11 mouse cellular contexts compared by ENCODE assay signal in genomic region chr15:86051152-86051551, GRCm38 (mm10). TPM values are rescaled to one million over a fixed set of nuclear protein-coding genes. Genes with fewer than 3 reads are reported as not detected.
A peak's percentile ranks its signal among the peaks of the same experiment; 100 is the strongest.
DNase-seq lines count a peak whose midpoint lies in the region; ATAC-seq and TF ChIP-seq lines count a peak whose summit lies in the region.
"Had no signal": no experiment of that assay in that cellular context is flagged by ENCODE, and none has a peak within 500 bp of the region (broad histone marks: within the 10 kb centered on the region; RNA-seq: fewer than 3 reads in every experiment).

No protein-coding gene starts in this region.

- no peak overlapping the region for H3K9ac ChIP-seq in liver, embryonic 15.5 days
- no peak overlapping the region for H3K9ac ChIP-seq in stomach, postnatal 0 days (ENCODE audit: low read length)

- peak; percentile 64 to 70 for DNase-seq in spleen, postnatal 36 days (ENCODE audit: low spot score in 2 of 2)
- no peak for DNase-seq in spleen, adult 18-20 months
- no peak for DNase-seq in stomach, postnatal 0 days (ENCODE audit: low spot score)
- no peak for DNase-seq in gastrocnemius, postnatal 36 days
- DNase-seq in thymus, postnatal 10 days (ENCODE audit: low spot score in 2 of 2), result no peak
- no peak for DNase-seq in heart, adult 8-10 months (ENCODE audit: low spot score)
- DNase-seq: heart, postnatal 36 days; right cerebral cortex, postnatal 14 days had no signal

- H3K36me3 ChIP-seq in liver, embryonic 15.5 days (replicated peaks), result no peaks in the 10 kb centered on the region
- no peaks in the 10 kb centered on the region; the same call in 1 of the 2 replicates for H3K36me3 ChIP-seq in stomach, postnatal 0 days (ENCODE audit: control insufficient read depth, insufficient read depth, low read length)
- H3K36me3 ChIP-seq: midbrain, embryonic 10.5 days had no signal

- no peaks in the 10 kb centered on the region for H3K27me3 ChIP-seq in liver, embryonic 15.5 days
- H3K27me3 ChIP-seq in stomach, postnatal 0 days (ENCODE audit: control insufficient read depth, insufficient read depth, low read length), result no peaks in the 10 kb centered on the region

- peak; percentile 82 for ATAC-seq in common myeloid progenitor, adult 5-6 weeks (replicated peaks; ENCODE audit: low read depth, poor library complexity, severe bottlenecking)
- ATAC-seq in liver, embryonic 15.5 days (ENCODE audit: insufficient read depth), result peak; percentile 86
- ATAC-seq in stomach, postnatal 0 days (ENCODE audit: low FRiP score, low TSS enrichment), result peak; percentile 22; the same call in 1 of the 2 replicates

- no peak for TF ChIP-seq EP300 in stomach, postnatal 0 days (optimal IDR thresholded peaks at IDR 0.05)

- 11% methylated on average over 10 of the region's 10 CpGs for WGBS in liver, embryonic 15.5 days (ENCODE audit: insufficient replicate concordance)
- WGBS in stomach, postnatal 0 days, result 75% methylated on average over 10 of the region's 10 CpGs

- peak overlapping the region; percentile 80 for H3K27ac ChIP-seq in liver, embryonic 15.5 days (replicated peaks)
- H3K27ac ChIP-seq in stomach, postnatal 0 days (replicated peaks), result no peak overlapping the region
- H3K27ac ChIP-seq: midbrain, embryonic 10.5 days had no signal

- peaks cover 56% of the 10 kb centered on the region for H3K4me1 ChIP-seq in liver, embryonic 15.5 days (replicated peaks)
- H3K4me1 ChIP-seq in stomach, postnatal 0 days (replicated peaks; ENCODE audit: control insufficient read depth, insufficient read depth), result no peaks in the 10 kb centered on the region

- H3K9me3 ChIP-seq in liver, embryonic 15.5 days (replicated peaks), result no peaks in the 10 kb centered on the region
- H3K9me3 ChIP-seq in stomach, postnatal 0 days (ENCODE audit: control insufficient read depth, low read length), result no peaks in the 10 kb centered on the region
- H3K9me3 ChIP-seq: midbrain, embryonic 10.5 days had no signal

- H3K4me3 ChIP-seq in liver, embryonic 15.5 days (replicated peaks), result peak overlapping the region; percentile 15; the same call in 1 of the 2 replicates
- no peak overlapping the region for H3K4me3 ChIP-seq in stomach, postnatal 0 days (ENCODE audit: low read depth, low read length)
- H3K4me3 ChIP-seq: midbrain, embryonic 10.5 days had no signal

- intact Hi-C loops in gastrocnemius, postnatal 36 days (cut with DNase I), result no loop called here

- no peak for TF ChIP-seq CTCF in stomach, postnatal 0 days (IDR thresholded peaks at IDR 0.05; ENCODE audit: low read depth)

- H3K4me2 ChIP-seq in liver, embryonic 15.5 days, result peak overlapping the region; percentile 59
- no peak overlapping the region for H3K4me2 ChIP-seq in stomach, postnatal 0 days (replicated peaks; ENCODE audit: low read depth)

RNA-seq across cellular contexts. Expression of gene Gramd4, which starts 6.3 kb away (rescaled TPM):
- total RNA-seq in common myeloid progenitor, adult 5-6 weeks (2017), result 29.5 and 33.1 TPM in 2 replicates
- polyA plus RNA-seq in liver, embryonic 15.5 days (2015; fragmentation: Nextera tagmentation; extraction: Ambion mirVana), result 6.3 and 7.8 TPM in 2 replicates
- 11.1 and 11.4 TPM in 2 replicates for polyA plus RNA-seq in stomach, postnatal 0 days (2015; fragmentation: Nextera tagmentation; extraction: Ambion mirVana)
- 1 to 10 TPM; 5.1 to 5.9 TPM for total RNA-seq in gastrocnemius, postnatal 36 days (2021)
- 10 to 100 TPM; 26.1 to 31.8 (median 27.3) TPM for total RNA-seq in heart, adult 8-10 months (2022)

RNA-seq across cellular contexts. Expression of gene Celsr1, which starts 17.6 kb away (rescaled TPM):
- total RNA-seq in common myeloid progenitor, adult 5-6 weeks (2017), result 3.3 and 3.6 TPM in 2 replicates
- 0.01 and 0.08 TPM in 2 replicates for polyA plus RNA-seq in liver, embryonic 15.5 days (2015; fragmentation: Nextera tagmentation; extraction: Ambion mirVana)
- polyA plus RNA-seq in stomach, postnatal 0 days (2015; fragmentation: Nextera tagmentation; extraction: Ambion mirVana), result 2.0 and 2.2 TPM in 2 replicates
- total RNA-seq in gastrocnemius, postnatal 36 days (2021), result under 1 TPM; 0.10 to 0.37 TPM
- 1 to 10 TPM; 3.2 to 7.3 (median 4.5) TPM for total RNA-seq in heart, adult 8-10 months (2022)

Comparison
In these comparisons a context has a peak if more than half of its experiments do, and no peak if none do; other contexts are left out.
1. DNase-seq: peak in spleen, postnatal 36 days (2 of 2); none in spleen, adult 18-20 months (0 of 2), stomach, postnatal 0 days (single experiment), gastrocnemius, postnatal 36 days (0 of 2), thymus, postnatal 10 days (0 of 2) and heart, adult 8-10 months (single experiment).
2. ATAC-seq: peak in every context shown above with its lines; median percentile 86 in liver, embryonic 15.5 days; 82 in common myeloid progenitor, adult 5-6 weeks; 22 in stomach, postnatal 0 days.